Mouse (Mus musculus): Measurements from ENCODE around the gene Ggta1.

The Ggta1 gene

GRCm38 (mm10) chr2:35491151-35491550 is 28.1 kb upstream of the Ggta1 start:
- DNase-seq (ENCODE audit: low read depth, low spot score), result peak; percentile 53

DNA sequence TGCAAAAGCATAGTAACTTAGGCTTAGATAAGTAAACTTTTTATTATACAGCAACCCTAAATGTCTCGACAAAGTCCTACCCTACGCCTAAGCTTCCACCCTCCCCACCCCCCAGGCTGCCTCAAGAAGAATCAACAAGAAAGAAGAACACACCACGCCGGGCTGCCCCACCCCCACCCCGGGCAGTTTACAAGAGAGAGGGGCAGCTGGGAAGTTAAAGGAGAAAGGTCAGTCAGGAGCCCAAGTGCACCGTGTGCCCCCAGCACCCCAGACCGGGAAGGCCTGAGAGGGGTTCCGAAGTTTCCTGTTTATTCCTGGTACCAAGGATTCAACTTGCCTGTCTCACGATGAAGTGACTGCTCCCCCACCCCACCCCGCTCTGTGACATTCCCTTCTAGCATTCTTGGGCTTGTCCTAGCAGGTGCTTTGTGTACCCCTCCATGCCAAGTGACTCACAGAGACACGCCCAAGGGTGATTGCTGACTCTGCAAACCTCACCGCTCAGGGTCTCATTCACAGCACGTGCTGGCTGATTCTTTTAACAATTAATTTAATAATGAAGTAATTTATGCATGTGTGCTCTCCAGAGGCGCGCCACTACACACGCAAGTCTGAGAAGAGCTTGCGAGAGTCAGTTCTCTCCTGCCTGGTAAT is 27.6 kb upstream of the Ggta1 start:
- peak; percentile 91 for DNase-seq (ENCODE audit: low read depth, low spot score)

GRCm38 (mm10) chr2:35487700-35488099 is 24.7 kb upstream of the Ggta1 start:
- DNase-seq (ENCODE audit: low read depth, low spot score), result peak; percentile 99

DNA sequence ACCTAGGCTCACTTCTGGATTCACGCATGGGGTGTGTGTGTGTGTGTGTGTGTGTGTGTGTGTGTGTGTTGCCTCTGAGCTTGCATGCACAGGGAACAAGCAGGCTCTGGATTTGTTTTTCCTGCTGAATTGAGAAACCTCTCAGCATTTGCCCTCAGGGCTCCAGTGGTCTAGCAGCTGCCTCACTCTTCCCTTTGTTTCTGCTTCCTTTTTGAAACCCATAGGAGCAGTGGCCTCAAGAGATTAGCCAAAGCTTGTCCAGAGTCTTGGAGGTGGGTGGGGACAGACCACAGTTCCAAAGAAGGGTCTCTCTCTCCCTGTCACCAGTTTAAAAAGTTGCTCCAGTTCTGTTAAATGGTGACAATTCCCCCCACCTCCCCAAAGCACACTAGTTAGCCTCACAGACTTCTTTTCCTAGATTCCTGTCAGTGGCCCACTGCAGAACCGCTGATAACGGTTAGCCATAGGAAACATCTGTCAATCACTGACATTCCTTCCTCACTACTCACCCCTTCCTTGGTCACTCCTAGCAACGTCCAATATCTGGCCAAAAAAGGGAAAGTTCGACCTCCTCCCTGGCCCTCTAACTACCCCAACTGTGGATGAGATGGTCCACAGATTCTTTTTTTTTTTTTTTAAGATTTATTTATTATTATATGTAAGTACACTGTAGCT is 24.1 kb upstream of the Ggta1 start:
- peak; percentile 86 for DNase-seq (ENCODE audit: low read depth, low spot score)

DNA sequence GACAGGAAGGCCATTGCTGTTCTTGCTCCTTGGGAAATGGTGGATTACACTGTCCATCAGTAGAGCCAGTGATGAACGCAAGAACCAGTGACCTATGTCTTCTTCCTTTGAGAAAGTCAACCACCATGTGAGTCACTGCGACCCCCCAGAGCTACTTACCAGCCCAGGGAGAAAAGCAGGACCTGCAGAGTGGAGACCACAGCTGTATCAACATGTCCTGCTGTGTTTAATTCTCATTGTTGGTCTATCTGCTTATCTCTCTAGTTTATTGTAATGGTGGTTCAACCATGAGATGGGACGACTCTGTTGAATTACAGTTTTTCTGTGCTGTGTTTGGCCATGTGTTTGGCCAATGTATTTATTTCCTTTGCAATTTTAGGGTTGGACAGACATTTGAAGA is 21.1 kb upstream of the Ggta1 start:
- DNase-seq (ENCODE audit: low read depth, low spot score), result no peak

DNA sequence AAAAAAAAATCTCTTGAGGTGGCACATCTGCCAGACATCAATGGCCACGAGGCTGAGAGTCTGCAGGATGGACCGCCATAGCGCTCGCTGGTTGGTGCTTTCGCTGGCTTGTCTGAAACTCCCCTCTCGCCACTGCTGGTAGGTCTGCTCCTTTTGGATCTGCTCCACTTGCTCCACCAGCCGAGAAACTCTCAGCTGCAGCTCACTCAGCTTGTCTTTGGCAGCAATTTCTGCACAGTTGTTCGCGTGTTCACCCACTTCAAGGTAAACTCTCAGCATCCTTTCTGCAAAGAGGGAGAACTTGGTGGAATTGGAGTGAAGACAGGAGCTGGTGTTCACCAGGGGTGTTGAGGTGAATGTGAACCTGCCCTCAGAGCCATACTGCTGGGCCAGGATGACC is 20.4 kb upstream of the Ggta1 start:
- no peak for DNase-seq (ENCODE audit: low read depth, low spot score)

- peak; percentile 43 for DNase-seq (ENCODE audit: low read depth, low spot score)
Observed at GRCm38 (mm10) chr2:35481322-35481990, 18.4 kb upstream of the Ggta1 start.

GRCm38 (mm10) chr2:35480073-35480472 is 17.0 kb upstream of the Ggta1 start:
- no peak for DNase-seq (ENCODE audit: low read depth, low spot score)

DNA sequence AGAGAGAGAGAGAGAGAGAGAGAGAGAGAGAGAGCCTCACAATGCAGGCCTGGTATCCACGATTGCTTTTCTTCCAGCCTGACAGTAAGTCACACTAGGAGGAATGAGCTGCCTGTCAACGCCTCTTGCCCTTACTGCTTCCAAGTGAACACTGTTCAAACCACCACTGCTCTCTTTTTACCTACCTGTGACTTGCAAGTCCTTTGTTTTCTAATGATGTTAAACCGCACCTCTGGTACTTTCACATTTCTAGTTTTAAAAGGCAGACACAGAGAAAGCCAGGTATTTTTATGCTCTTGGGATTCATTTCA is 15.7 kb upstream of the Ggta1 start:
- DNase-seq (ENCODE audit: low read depth, low spot score), result no peak

DNA sequence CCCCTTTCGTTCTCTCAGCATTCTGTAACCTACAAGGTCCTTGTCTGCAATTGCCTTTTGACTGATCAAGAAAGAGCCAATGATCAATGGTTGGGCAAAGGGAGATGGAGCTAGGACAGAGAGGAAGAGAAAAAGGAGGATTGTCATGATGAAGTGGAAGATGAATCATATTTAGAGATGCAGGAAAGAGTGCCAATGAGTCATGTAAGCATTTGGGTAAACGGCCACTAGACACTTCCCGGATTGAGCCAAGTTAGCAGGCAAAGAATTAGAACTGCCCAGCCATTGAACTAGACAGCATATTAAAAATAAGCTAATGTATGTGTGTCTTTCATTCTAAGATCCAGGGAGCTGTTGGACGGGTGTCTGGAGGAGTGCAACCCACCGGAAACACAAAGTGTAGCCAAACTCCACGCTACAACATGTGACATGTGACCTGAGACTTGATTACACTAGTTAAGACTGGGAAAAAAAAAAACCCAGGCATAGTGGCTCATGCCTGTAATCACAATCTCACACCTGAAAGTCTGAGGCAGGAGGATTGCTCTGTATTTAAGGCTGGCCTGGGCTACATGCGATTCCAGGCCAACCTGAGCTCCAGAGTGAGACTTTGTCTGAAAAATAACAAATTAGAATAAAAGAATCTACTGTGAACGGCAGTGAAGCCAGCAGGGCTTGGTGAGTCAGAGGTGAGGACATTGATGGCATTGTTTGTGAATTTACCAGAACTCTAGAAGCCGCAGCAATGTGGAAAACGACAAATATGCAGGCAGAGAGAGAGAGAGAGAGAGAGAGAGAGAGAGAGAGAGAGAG is 15.2 kb upstream of the Ggta1 start:
- DNase-seq (ENCODE audit: low read depth, low spot score), result no peak

GRCm38 (mm10) chr2:35477321-35477720 is 14.3 kb upstream of the Ggta1 start:
- no peak for DNase-seq (ENCODE audit: low read depth, low spot score)

DNA sequence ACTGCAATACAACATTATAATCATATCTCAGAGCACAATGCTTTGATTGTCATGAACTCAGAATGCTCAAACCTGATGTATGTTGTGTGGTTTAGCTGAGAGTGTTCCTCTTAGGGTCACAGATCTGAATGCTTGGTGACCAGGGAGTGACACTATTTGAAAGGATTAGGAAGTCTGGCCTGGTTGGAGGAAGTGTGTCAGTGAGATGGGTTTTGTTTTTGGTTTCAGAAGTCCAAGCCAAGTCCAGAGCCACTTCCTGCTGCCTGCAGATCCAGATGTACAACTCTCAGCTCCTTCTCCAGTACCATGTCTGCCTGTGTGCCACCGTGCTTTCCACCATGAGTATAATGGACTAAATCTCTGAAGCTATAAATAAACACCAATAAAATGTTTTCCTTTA is 11.9 kb upstream of the Ggta1 start:
- no peak for DNase-seq (ENCODE audit: low read depth, low spot score)

DNA sequence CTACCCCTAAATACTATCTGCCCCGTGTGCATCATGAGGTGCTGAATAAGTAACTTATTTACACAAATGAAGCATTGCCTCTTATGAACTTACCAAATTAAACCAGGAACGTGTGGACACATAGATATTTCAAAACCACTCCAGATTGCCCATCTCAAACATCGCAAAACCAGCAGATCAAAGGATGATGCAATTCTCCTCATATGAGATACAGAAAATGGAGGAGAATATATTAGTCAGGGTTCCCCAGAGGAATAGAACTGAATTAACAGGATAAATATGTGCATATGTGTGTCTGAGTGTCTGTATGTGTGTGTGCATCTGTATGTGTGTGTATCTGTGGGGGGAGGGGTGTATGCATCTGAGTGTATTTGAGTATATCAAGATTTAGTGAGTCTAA is 6.2 kb upstream of the Ggta1 start:
- DNase-seq (ENCODE audit: low read depth, low spot score), result no peak

GRCm38 (mm10) chr2:35468276-35468675 is 5.2 kb upstream of the Ggta1 start:
- DNase-seq (ENCODE audit: low read depth, low spot score), result no peak

- no peak for DNase-seq (ENCODE audit: low read depth, low spot score)
Observed at GRCm38 (mm10) chr2:35467855-35468254, 4.8 kb upstream of the Ggta1 start.

GRCm38 (mm10) chr2:35465677-35466076 is 2.6 kb upstream of the Ggta1 start:
- DNase-seq (ENCODE audit: low read depth, low spot score), result no peak

DNA sequence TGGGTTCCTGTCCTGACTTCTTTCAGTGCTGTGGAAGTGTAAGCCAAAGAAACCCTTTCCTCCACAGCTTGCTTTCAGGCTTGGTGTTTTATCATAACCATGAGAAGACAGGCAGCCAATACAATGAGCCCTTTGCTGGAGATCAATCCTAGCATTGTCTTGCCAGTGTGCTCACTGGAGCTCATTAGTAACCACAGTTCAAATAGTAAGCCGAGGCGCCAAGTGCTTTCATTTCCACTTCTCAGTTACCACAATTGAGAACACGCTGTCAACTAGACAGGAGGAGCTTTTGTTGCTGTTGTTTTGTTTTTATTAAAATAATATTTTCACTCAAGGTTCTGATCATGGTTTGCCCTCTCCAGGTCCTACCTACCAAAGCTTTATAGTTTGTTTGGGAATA is 1.5 kb upstream of the Ggta1 start:
- DNase-seq (ENCODE audit: low read depth, low spot score), result peak; percentile 49

- peak; percentile 42 for DNase-seq (ENCODE audit: low read depth, low spot score)
Observed at GRCm38 (mm10) chr2:35464089-35464534, 1.1 kb upstream of the Ggta1 start.

GRCm38 (mm10) chr2:35463372-35464088 is 499 bp upstream of the Ggta1 start:
- DNase-seq (ENCODE audit: low read depth, low spot score), result peak; percentile 99

DNA sequence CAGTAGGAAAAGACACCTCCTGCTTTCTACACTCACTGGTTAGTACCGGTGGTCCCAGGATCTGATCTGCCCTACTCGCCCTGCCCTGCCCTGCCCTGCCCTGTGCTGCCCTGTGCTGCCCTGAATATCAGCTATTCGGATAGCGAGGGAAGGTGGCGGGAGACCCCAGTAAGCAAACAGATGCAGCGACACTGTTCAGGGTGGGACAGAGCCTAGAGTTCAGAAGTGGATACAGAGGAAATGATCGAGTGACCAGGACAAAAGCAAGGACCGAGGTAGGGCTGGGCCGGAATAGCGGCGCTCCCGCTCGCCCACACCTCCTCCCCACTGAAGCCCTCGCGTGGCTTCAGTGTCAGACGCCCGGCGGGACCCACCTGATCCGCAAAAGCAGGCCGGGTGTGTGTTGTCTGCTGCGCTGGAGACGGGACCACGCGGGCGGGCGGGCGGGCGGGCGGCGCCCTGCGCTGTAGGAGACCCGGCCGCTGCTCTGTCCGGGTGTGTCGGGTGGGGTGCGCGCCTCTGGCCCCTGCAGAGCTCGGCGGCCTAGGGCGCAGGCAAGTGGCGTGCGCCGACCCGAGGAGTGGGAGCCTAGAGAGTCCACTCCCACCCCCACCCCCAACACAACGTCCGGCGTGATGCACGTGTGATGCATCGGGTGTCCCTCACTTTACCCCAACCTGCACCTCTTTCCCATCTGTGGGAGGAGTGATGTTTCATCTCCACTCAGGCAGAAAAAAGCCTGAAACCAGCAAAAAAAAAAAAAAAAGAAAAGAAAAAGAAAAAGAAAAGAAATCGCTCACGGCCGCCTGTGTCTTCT is 852 bp downstream of the Ggta1 start:
- DNase-seq (ENCODE audit: low read depth, low spot score), result peak; percentile 68

All from R1 (cell line).